Mouse (Mus musculus): ENCODE data around the gene Abca8b. TPM values are rescaled to one million over a fixed set of nuclear protein-coding genes. Genes with fewer than 3 reads are reported as not detected.
A peak's percentile ranks its signal among the peaks of the same experiment; 100 is the strongest.

Abca8b gene
- total and polyA plus RNA-seq, 2 experiments from 2014 or later, result 1.3 to 5.4 TPM

GRCm38 (mm10) chr11:109909801-109910200 lies 85.8 kb downstream of the Abca8b start:
- DNase-seq (ENCODE audit: low spot score), result no peak
- Histone ChIP-seq H3K27ac (ENCODE audit: low read depth, low read length) (no peak overlapping the region), H3K9me3 (ENCODE audit: low read length) (no peaks in the 10 kb centered on the region), H3K36me3 (ENCODE audit: insufficient read depth, low read length) (no peaks in the 10 kb centered on the region), H3K4me2 (ENCODE audit: low read depth, low read length, poor library complexity, severe bottlenecking) (no peak overlapping the region), H3K4me1 (ENCODE audit: insufficient read depth, low read length) (no peaks in the 10 kb centered on the region), H3K4me3 (ENCODE audit: low read depth, low read length) (no peak overlapping the region), H3K9ac (replicated peaks; ENCODE audit: low read length, poor library complexity, severe bottlenecking) (no peak overlapping the region), H3K27me3 (ENCODE audit: insufficient read depth, low read length) (no peaks in the 10 kb centered on the region)
- WGBS, result 50% methylated on average over 2 of the region's 2 CpGs
- no peak for ATAC-seq (ENCODE audit: low FRiP score)
- no peak for TF ChIP-seq CTCF (IDR thresholded peaks at IDR 0.05)

GRCm38 (mm10) chr11:109908207-109909031 lies 87.2 kb downstream of the Abca8b start:
- TF ChIP-seq CTCF (IDR thresholded peaks at IDR 0.05), result no peak
- ATAC-seq (ENCODE audit: low FRiP score) (no peak), DNase-seq (ENCODE audit: low spot score) (no peak)
- H3K9ac ChIP-seq (replicated peaks; ENCODE audit: low read length, poor library complexity, severe bottlenecking), result no peak overlapping the region
- no peak overlapping the region for H3K4me3 ChIP-seq (ENCODE audit: low read depth, low read length)
- H3K4me2 ChIP-seq (ENCODE audit: low read depth, low read length, poor library complexity, severe bottlenecking), result no peak overlapping the region
- no peak overlapping the region for H3K27ac ChIP-seq (ENCODE audit: low read depth, low read length)
- WGBS, result 87% methylated on average over 10 of the region's 10 CpGs
- no peaks in the 10 kb centered on the region for H3K27me3 ChIP-seq (ENCODE audit: insufficient read depth, low read length)
- no peaks in the 10 kb centered on the region for H3K36me3 ChIP-seq (ENCODE audit: insufficient read depth, low read length)
- H3K9me3 ChIP-seq (ENCODE audit: low read length), result no peaks in the 10 kb centered on the region
- H3K4me1 ChIP-seq (ENCODE audit: insufficient read depth, low read length), result no peaks in the 10 kb centered on the region

GRCm38 (mm10) chr11:109907508-109907907 lies 88.1 kb downstream of the Abca8b start:
- no peaks in the 10 kb centered on the region for H3K36me3 ChIP-seq (ENCODE audit: insufficient read depth, low read length)
- ATAC-seq (ENCODE audit: low FRiP score) (no peak), DNase-seq (ENCODE audit: low spot score) (no peak)
- H3K4me2 ChIP-seq (ENCODE audit: low read depth, low read length, poor library complexity, severe bottlenecking), result no peak overlapping the region
- H3K4me1 ChIP-seq (ENCODE audit: insufficient read depth, low read length), result no peaks in the 10 kb centered on the region
- WGBS, result 91% methylated on average over 2 of the region's 2 CpGs
- H3K27me3 ChIP-seq (ENCODE audit: insufficient read depth, low read length), result no peaks in the 10 kb centered on the region
- no peak overlapping the region for H3K4me3 ChIP-seq (ENCODE audit: low read depth, low read length)
- no peak for TF ChIP-seq CTCF (IDR thresholded peaks at IDR 0.05)
- H3K27ac ChIP-seq (ENCODE audit: low read depth, low read length), result no peak overlapping the region
- H3K9me3 ChIP-seq (ENCODE audit: low read length), result no peaks in the 10 kb centered on the region
- H3K9ac ChIP-seq (replicated peaks; ENCODE audit: low read length, poor library complexity, severe bottlenecking), result no peak overlapping the region

- no peak overlapping the region for H3K4me3 ChIP-seq (ENCODE audit: low read depth, low read length)
- H3K9me3 ChIP-seq (ENCODE audit: low read length), result no peaks in the 10 kb centered on the region
- 39% methylated on average over 6 of the region's 6 CpGs for WGBS
- H3K9ac ChIP-seq (replicated peaks; ENCODE audit: low read length, poor library complexity, severe bottlenecking), result no peak overlapping the region
- no peaks in the 10 kb centered on the region for H3K27me3 ChIP-seq (ENCODE audit: insufficient read depth, low read length)
- no peaks in the 10 kb centered on the region for H3K4me1 ChIP-seq (ENCODE audit: insufficient read depth, low read length)
- H3K27ac ChIP-seq (ENCODE audit: low read depth, low read length), result no peak overlapping the region
- DNase-seq (ENCODE audit: low spot score) (peak; percentile 83), ATAC-seq (ENCODE audit: low FRiP score) (no peak)
- no peak for TF ChIP-seq CTCF (IDR thresholded peaks at IDR 0.05)
- no peaks in the 10 kb centered on the region for H3K36me3 ChIP-seq (ENCODE audit: insufficient read depth, low read length)
- H3K4me2 ChIP-seq (ENCODE audit: low read depth, low read length, poor library complexity, severe bottlenecking), result no peak overlapping the region
These were observed 92.7 kb downstream of the Abca8b start for GRCm38 (mm10) chr11:109902616-109903598.

- no peak for TF ChIP-seq CTCF (IDR thresholded peaks at IDR 0.05)
- Histone ChIP-seq H3K27me3 (ENCODE audit: insufficient read depth, low read length) (no peaks in the 10 kb centered on the region), H3K9me3 (ENCODE audit: low read length) (no peaks in the 10 kb centered on the region), H3K36me3 (ENCODE audit: insufficient read depth, low read length) (no peaks in the 10 kb centered on the region), H3K4me2 (ENCODE audit: low read depth, low read length, poor library complexity, severe bottlenecking) (no peak overlapping the region), H3K4me3 (ENCODE audit: low read depth, low read length) (no peak overlapping the region), H3K27ac (ENCODE audit: low read depth, low read length) (no peak overlapping the region), H3K4me1 (ENCODE audit: insufficient read depth, low read length) (no peaks in the 10 kb centered on the region), H3K9ac (replicated peaks; ENCODE audit: low read length, poor library complexity, severe bottlenecking) (no peak overlapping the region)
- 36% methylated on average over 4 of the region's 4 CpGs for WGBS
- DNase-seq (ENCODE audit: low spot score) (no peak), ATAC-seq (ENCODE audit: low FRiP score) (no peak)
These were observed 95.0 kb downstream of the Abca8b start for GRCm38 (mm10) chr11:109900491-109901241.

Measured in midbrain, postnatal 0 days (tissue).